Mouse (Mus musculus): ENCODE data around the gene 4933400A11Rik. TPM values are rescaled to one million over a fixed set of nuclear protein-coding genes. Genes with fewer than 3 reads are reported as not detected.

Gene 4933400A11Rik
- not detected for total RNA-seq (2021)
- long read RNA-seq, experiment 1: 0 reads
- long read RNA-seq, experiment 2: 0 reads

DNA sequence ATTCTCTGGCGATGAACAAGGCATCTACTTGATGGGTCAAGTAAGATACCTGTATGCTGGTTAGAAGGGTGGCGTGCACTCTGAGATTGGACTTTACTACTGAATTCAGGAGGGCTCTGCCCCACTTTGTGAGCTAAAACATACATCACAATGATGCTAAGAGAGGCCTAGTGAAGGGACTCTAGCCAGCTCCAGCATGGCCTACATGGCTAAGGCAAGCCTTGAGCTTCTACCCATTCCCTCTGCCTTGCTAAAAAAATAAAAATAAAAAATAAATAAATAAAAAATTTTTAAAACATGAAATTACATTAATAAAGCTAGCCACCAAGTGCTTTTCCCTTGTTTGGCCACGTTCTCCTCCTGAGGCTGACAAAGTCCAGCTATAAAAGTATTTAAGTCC lies at the start of gene 4933400A11Rik:
Gene 4933400A11Rik, minus strand, starts transcription at position 101 of the 400 bp plus-strand sequence.
- DNase-seq (ENCODE audit: low spot score): no peak

DNA sequence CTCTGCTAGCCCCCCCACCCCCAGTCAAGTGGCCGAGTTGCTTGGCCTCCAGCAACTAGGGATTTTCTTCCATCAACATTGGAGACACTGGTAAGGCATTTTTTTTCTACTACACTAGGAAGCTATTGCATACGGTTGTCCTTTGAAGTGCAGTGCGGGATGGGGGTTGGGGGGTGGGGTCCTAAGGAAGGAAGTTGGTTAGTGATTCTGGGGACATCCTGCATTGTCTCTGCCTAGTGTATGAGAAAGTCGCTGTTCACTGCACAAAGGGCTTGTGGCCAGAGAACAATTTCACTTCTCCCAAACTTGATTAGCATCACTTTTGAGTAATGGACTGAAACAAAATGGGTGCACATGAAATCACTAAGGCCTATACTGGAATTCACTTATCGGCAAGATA lies 48.7 kb upstream of the 4933400A11Rik start:
- no peak for DNase-seq (ENCODE audit: low spot score)

DNA sequence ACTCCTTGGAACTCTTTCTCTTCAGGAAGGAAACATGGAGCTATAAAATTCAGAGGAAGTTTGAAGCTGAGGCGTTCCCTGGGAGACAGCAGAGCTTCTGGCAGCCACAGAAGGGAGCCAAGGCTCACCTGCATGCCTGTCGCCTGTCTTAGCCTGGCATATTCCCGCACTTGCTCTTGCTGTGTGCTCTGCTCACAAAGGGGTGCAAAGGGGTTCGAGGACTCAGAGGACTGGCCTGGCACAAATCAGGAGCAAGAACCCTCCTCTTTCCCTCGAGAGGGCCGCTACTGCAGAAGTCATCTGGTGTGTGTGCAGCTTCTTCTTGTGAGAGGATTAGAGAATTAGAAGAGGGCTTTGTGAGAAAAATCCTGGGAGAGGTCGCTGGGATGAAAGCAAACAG lies 48.3 kb upstream of the 4933400A11Rik start:
- no peak for DNase-seq (ENCODE audit: low spot score)

DNA sequence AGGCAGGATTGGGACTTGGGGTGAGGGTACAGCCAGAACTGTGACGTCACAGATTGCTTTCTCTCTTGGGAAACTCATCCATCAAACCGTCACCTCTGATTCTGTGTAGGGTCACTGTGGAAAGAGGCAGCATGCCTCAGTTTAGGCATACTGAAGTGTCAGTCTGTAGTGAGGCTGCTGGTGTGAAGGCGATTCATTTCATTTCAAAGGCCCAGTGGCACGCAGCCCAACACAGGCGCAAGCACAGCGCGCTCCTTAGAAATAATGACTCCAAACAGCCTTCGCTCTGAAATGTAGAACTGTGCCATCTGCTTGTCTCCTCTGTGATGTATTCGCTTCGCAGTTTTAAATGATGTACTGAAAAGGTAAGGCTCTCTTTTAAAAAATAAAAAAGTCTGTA lies 47.5 kb upstream of the 4933400A11Rik start:
- no peak for DNase-seq (ENCODE audit: low spot score)

DNA sequence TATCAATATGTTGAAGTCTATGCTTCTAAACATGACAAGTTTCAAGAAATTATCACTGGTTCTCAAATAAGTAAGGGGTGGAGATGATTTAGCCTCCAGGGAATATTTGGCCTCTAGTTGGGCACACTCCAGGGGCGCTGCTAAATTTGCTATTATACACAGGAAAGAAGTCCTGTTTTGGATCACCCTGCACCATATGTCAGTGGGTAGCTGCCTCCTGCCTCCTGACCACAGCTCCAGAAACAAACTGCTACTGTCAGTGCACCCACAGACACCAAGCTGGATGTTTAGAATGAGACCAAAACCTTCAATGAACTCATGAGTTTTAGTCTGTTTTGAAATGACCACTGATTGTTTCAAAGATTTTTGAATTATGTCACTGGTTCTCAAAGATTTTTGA lies 34.2 kb upstream of the 4933400A11Rik start:
- no peak for DNase-seq (ENCODE audit: low spot score)

DNA sequence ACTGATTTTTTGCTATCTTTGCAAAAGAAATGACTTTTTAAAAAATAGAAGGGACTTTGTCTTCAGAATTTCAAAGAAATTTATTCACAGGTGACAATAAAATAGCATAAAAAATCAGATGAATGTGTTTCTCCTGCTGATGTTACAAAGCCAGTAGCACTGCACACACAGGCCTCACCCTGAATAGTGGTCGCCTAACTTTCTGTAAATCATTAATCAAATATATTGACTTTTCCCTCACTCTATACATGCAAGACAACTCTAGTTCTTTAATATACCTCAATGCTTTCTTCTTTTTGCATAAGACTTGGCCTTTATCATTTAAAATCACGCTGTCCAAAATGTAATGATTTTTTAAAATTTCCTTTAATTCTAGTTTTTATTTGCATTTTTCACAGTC lies 32.3 kb upstream of the 4933400A11Rik start:
- DNase-seq (ENCODE audit: low spot score): no peak

DNA sequence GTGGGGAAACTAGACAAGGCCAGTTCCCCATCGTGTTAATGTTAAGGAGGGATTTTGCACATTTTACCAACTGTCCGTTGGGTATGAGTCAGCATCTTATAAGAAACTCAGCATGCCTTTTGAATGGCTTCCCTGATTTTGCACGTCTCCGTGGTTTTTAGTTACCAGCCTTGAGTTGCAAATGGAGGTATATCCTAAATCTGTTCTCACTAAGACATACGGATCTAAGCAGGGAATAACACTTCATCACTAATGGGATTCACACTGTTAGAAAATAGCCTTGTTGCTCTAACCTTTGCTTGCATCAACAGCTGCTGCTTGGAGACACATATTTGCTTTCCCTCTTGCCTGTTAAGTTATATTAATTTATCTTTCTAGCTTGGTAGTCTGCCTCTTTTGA lies 31.9 kb upstream of the 4933400A11Rik start:
- DNase-seq (ENCODE audit: low spot score): no peak

DNA sequence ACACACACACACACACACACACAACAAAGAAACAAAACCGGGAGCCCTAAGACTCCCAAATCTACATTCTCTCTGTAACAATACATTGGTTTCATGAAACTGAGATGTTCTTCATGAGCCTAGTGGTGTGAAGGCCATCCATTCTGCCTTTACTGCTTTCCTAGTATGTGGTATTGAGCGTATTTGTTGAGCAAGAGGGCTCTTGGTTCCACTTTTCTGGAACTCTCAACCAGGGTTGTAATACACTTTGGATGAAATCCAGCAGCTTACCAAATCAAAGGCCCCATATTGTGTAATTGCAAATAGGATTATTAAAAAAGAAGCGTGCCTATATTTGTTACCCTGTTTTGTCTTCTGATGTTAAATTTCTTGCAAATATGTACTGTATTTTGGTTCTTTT lies 28.3 kb upstream of the 4933400A11Rik start:
- no peak for DNase-seq (ENCODE audit: low spot score)

DNA sequence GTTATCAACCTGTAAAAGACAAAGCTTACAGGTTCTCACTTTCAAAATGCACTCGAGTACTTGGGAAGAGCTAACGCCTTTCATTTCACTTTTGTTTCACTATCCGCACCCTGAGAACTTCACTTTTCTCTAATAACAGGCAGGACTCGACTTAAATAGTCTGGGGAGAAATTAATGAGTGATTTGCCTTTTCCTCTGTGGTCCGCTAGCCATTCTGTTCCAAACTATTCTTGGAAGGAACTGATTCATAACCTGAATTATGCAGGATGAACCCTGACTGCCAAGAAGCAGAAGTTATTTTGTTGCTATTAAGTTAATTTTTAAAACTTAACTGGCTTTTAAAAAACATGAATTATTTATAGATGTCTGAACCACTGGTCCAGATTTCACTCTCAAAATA lies 26.4 kb upstream of the 4933400A11Rik start:
- DNase-seq (ENCODE audit: low spot score): no peak

DNA sequence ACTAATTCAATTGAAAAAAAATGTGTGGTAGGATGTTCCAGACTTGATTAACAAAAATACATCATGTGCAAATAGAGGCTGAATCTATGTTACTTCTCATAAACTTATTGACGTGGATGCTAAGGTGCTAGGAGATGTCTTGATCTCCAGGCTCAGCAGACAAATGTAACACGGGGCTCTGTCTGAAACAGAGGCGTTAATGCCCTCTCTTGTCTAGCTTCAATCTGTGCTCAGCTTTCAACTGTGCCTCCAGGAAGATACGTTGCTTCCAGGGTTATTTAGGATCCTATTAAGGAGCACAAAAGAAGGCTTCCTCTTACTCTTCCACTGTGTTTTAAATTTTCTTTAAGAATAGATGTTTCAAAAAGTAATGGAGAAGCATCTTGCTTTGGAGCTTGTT lies 20.8 kb upstream of the 4933400A11Rik start:
- DNase-seq (ENCODE audit: low spot score): no peak

DNA sequence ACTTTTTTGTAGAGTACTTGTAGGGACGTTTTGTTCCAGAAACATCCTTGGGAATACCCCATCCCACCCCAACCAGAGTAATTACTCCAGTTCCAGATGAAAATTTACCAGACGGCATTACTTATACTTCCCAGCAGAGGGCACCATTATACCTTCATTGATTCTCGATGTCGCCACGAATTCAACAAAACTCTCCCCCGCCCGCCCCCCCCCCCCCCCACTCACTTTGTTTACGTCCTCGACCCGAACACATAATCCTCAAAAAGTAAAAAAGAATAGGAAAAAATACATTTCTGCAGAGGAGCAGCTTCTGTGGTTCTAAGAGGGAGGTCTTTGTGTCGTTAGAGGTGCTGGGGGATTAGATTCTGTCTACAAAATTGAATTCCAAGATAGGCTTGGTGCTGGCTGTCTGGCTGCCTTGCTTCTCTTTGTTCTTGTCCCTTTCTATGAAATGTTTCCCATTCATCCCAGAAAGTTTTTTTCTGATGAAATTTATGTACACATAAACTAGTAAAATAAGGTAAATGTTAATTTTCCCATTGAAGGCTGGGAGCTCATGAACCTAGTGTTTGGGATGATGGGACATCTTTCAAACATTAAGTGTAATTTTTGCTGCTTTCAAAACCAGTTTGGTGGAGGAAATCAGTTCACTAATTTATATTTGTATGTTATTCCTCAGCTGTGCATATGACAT lies 19.7 kb upstream of the 4933400A11Rik start:
- peak; percentile 58 for DNase-seq (ENCODE audit: low spot score)

DNA sequence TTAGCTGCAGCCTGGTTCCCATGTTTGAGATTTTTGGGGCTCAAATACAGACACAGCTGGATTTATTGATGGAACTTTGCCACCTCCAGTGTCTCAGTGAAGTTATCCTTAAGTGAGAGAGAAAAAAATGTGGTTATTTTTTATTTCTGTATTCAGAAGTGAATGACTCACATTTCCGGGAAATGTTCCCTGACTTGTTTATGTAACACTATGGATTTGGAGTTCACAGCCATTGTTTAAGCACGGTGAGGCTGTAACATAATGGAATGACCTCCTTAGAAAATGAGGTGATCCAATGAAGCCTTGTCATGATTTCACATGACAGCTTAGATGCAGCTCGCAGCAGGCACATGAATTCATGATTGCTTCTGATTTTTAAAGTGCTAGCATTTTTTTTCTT lies 17.7 kb upstream of the 4933400A11Rik start:
- DNase-seq (ENCODE audit: low spot score): no peak

DNA sequence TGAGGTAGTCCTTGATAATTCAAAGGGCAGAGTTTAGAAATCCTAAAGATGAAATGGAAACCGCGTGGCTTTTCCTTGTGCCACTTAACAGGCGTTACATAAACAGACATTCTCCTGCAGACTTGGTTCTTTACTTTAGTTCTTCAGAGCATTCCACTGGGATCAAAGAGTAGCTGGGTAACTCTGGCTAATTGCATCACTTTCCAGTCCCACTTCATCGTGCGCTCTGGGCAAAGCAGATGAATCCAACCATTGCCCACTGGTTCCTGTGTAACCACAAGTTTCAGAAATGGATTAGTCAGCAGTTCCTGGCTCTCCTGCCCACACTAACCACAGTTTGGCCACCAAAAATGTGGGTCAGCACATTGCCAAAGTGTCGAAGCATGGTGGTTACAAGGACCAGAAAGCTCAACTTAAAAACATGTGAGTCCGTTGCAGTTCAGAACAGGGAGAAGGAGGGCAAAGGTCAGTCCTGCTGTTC lies 15.4 kb upstream of the 4933400A11Rik start:
- peak; percentile 13 for DNase-seq (ENCODE audit: low spot score)

DNA sequence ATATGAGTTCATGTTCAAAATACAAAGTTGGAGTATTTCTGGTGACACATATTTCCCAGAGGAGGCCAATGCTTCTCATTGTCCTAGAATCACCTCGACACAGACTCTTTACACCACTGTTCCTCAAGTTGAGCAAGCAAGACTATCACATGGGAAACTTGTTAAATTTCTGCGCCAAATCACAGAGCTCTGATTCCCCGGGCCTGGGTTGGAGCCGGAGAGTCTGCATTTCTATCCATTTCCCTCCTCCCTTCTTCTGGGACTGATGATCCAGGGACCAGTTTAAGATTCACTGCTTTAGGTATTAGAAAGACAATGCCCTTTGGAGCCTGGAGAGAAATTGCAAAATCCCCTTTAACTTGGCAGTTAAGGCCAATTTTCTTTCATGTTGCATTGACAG lies 15.0 kb upstream of the 4933400A11Rik start:
- peak; percentile 4 for DNase-seq (ENCODE audit: low spot score)

DNA sequence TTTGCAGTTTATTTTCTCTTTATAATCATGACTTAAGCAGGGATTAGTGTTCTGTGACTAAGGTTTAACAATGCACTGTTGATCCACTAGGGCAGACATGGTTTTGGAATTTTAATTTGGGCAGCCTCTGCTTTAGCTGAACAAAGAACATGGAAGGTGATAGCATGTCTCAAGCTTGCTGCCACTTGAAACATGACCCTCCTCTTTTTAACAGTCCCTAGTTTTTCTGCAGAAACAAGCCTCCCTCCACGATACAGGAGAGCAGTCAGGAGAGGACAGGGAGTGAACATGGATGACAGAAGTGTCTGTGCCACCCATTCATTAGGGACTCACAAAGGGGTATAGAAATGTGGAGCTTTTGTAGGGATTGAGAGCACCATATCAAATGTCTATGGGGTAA lies 13.4 kb upstream of the 4933400A11Rik start:
- no peak for DNase-seq (ENCODE audit: low spot score)

DNA sequence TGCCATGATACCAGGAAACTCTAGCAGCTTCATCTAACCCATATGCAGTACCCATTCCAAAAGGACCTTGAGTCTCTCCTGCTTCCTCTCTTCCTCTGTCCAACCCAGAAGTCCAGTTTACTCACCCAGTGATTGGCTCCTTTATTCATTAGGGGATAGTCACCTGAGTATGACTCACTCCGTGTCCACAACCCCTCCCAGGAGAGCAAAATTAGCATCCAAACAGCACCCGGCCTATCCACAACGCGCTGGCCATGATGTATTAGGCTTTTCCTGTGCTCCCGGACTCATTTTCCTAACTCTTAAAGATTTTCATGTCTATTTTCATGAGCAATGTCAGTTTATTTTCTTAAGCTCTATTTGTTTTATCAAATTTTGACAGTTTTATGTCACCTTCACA lies 10.3 kb upstream of the 4933400A11Rik start:
- no peak for DNase-seq (ENCODE audit: low spot score)

DNA sequence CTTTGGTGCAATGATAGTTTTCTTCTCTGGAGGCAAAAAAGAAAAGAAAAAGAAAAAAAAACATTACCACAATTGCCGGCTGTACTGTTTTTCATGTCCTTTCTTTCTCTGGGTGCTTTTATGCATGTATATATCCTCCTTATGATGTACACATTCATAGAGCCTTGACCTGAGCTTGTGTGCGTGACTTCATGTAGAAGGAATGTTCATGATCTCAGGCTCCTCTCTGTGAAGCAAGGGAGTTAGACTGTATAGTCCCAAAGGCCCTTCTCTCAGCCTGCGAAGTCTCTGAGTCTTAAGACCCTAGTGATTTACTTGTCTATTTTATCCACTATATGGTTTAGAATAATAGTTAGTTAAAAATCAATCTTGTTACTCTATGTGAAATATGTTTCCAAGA lies 21.4 kb downstream of the 4933400A11Rik start:
- no peak for DNase-seq (ENCODE audit: low spot score)

DNA sequence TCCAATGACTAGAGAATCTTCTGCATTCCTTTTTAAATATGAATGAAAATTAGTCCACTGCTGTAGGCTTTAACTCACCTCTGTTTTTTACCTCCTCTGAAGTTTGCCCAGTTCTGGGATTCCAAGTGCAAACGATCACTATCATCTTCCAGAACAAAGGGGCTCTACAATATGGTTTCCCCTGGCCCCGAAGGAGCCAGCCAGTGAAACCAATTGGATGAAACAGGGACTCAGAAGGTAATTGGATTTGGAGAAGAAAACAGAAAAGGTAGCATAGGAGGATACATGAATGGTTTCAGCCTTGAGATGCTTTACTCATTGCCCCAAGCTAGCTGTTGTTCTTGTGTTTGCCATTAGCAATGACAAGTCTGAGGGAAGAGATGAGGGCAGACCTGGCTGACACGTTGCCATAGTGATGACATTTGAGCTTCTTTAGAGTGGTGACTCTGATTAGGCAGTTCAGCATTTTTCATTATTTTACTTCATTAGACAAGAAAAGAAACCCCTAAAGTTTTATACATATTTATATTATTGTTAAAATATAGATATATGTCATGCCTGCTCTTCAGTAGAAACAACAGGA lies 44.0 kb downstream of the 4933400A11Rik start:
- DNase-seq (ENCODE audit: low spot score): no peak

Other genes starting within 250 kb of the 4933400A11Rik start
- 1 to 10 TPM; 3.7 to 7.3 TPM for gene Mid1, start 94.4 kb downstream of the 4933400A11Rik start, total RNA-seq (2021)
- gene Gm21887, start 230.0 kb upstream of the 4933400A11Rik start, total RNA-seq (2021): 10 to 100 TPM; 18.0 to 35.3 TPM

Data from gastrocnemius, adult 18-20 months (tissue).